Mouse (Mus musculus): ENCODE data around the gene Wdr83. TPM values are rescaled to one million over a fixed set of nuclear protein-coding genes. Genes with fewer than 3 reads are reported as not detected.

The Wdr83 gene
- polyA plus RNA-seq, 1 experiment from 2014 or later: 48.8 TPM

DNA sequence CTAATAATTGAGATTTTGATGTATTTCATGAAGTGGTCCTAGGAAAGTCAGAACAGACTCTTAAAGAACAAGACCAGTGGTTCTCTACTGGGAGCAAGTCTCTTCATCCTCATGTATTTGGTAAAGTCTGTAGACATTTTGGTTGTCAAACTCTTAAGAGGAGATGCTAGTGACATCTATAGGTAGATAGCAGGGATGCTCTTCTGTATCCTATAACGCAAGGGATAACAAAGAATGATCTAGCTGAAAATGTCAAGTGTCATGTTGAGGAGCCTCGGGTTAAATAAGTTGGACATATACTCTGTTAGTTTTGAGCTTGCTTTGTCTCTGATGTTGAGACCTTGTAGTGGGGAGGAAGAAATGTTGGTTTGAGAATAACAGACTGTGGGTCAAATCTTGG, 53.2 kb downstream of the Wdr83 start:
- WGBS: 27% methylated on average over 2 of the region's 2 CpGs
- Histone ChIP-seq H3K27ac (no peak overlapping the region), H3K36me3 (replicated peaks) (peaks cover 50% of the 10 kb centered on the region)

DNA sequence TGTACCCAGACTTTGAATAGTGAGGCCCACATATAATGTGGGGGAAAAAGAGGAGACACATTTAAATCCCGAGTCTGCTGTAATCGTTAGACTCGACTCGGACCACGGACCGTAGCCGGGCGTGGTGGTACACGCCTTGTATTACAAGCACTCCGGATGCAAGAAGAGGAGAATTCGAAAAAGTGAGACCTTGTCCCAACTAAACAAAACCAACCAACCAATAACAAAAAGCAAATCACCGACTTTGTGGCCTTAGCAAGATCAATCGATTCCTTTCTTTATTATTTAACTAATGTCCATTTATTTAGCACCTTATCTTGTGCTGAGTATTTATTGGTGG, 53.6 kb downstream of the Wdr83 start:
- H3K4me3 ChIP-seq (replicated peaks): peak overlapping the region; percentile 99
- peak overlapping the region; percentile 99 for H3K9ac ChIP-seq
- peak overlapping the region; percentile 97 for H3K4me2 ChIP-seq
- H3K36me3 ChIP-seq (replicated peaks): peaks cover 50% of the 10 kb centered on the region
- WGBS: 2% methylated on average over 13 of the region's 13 CpGs
- H3K4me1 ChIP-seq: peaks cover 43% of the 10 kb centered on the region
- peak overlapping the region; percentile 88; the same call in 1 of the 2 replicates for H3K27ac ChIP-seq
- no peak for ATAC-seq (ENCODE audit: low FRiP score)
- H3K9me3 ChIP-seq: no peaks in the 10 kb centered on the region
- no peaks in the 10 kb centered on the region for H3K27me3 ChIP-seq

More for the DNA sequence above, 53.2 kb downstream of the Wdr83 start:
- H3K4me2 ChIP-seq: peak overlapping the region; percentile 97
- peak overlapping the region; percentile 99 for H3K9ac ChIP-seq
- ATAC-seq (ENCODE audit: low FRiP score): no peak
- peaks cover 43% of the 10 kb centered on the region for H3K4me1 ChIP-seq
- H3K9me3 ChIP-seq: no peaks in the 10 kb centered on the region
- H3K4me3 ChIP-seq (replicated peaks): peak overlapping the region; percentile 99
- H3K27me3 ChIP-seq: no peaks in the 10 kb centered on the region

DNA sequence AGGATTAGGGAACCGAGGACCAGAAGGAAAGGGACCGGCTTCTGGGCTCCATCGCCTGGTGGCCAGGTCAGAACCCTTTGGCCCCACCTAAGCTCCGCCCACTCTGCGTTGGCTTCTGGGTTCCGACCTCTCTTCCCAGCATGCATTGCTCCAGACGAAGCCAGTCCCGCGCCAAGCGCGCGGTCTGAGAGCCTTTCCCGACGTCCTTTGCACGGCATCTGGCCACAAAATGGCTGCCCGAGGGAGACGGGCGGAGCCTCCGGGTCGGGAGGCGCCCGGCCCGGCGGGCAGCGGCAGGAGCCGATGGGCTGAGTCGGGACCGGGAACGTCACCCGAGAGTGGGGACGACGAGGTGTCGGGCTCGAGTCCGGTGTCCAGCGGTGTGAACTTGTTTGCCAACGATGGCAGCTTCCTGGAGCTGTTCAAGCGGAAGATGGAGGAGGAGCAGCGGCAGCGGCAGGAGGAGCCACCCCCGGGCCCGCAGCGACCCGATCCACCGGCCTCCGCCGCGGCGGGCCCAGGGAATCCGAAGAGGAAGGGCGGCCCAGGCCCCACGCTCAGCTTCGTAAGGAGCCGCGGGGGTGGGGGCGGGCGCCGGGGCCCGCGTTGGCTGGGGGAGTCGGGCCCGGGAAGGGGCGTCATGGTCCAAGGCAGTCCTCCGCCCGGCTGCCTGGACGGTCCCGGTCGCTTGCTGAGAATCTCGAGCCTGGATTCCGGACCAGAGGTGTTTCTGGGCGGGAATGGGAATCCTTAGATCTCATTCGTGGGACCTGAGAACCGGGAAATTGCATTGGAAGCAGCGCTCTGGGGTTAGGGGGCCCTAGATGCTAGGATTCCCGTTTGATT, 54.2 kb downstream of the Wdr83 start, which contains the start of gene Trir:
TSS of gene Trir (plus strand) at position 154 of the 846 bp plus-strand sequence.
- H3K27me3 ChIP-seq: no peaks in the 10 kb centered on the region
- H3K9me3 ChIP-seq: no peaks in the 10 kb centered on the region
- under 1% methylated on average over 73 of the region's 75 CpGs for WGBS
- peak within 1 kb of the TSS; percentile 99 for H3K9ac ChIP-seq
- peak; percentile 80 for ATAC-seq (ENCODE audit: low FRiP score)
- peaks cover 50% of the 10 kb centered on the region for H3K36me3 ChIP-seq (replicated peaks)
- H3K4me1 ChIP-seq: peaks cover 47% of the 10 kb centered on the region
- H3K4me2 ChIP-seq: peak within 1 kb of the TSS; percentile 97
- H3K4me3 ChIP-seq (replicated peaks): peak within 1 kb of the TSS; percentile 99
- peak within 1 kb of the TSS; percentile 88 for H3K27ac ChIP-seq

DNA sequence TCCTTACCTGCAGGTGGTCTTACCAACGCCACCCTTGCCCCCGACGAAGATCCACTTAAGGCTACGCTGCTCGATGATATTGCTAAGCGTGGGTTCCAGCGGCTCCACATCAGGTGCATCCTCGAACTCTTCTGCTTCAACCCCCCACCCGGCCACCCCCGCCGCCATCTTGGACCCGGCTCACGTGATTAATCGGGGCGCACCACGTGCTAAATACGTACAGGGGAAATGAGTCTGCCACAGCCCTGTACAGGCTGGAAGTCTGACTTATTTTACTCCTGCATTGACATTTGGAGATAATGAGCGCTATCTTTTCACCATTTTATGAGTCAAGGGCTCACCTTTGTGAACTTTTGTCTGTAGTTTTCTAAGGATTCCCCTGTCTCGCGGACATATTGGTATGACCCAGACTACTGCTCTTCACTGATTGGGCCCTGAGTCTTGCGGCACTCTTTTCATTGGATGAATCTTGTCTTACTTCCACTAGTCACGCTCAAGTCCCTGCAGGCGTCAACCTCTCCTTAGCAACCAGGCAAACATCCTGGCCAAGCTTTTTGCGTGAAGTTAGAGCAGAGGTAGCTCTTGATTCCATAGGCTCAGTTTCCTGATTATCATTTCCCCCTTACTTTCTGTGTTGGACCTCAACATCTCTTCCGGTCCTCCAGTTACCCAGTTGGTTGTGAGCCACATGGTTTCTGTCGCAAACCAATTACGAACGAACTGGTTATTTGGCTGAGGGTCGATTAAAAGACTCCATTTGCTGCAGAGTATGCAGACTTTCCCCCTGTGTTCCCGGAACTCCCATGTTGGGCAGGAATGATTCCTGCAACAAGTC, 55.8 kb downstream of the Wdr83 start, which contains the start of gene Asna1:
TSS of gene Asna1 (minus strand) at position 184 of the 835 bp plus-strand sequence.
- Histone ChIP-seq H3K9me3 (no peaks in the 10 kb centered on the region), H3K4me3 (replicated peaks) (peak within 1 kb of the TSS; percentile 90), H3K27me3 (no peaks in the 10 kb centered on the region), H3K9ac (peak within 1 kb of the TSS; percentile 87), H3K4me2 (peak within 1 kb of the TSS; percentile 97), H3K4me1 (peaks cover 48% of the 10 kb centered on the region), H3K36me3 (replicated peaks) (peaks cover 52% of the 10 kb centered on the region), H3K27ac (peak within 1 kb of the TSS; percentile 88; the same call in 1 of the 2 replicates)
- 9% methylated on average over 30 of the region's 30 CpGs for WGBS
- peak; percentile 90 for ATAC-seq (ENCODE audit: low FRiP score)

Small RNA genes within 50 kb of the gene (microRNA-seq; reads per million reads assigned to microRNA genes)
- gene Gm23388 (3.9 reads per million, percentile 13 among the genes with 10 or more reads in this experiment), gene Mir7070 (4.9 reads per million, percentile 18 among the genes with 10 or more reads in this experiment)

Other genes starting within 250 kb of the Wdr83 start
- 43.0 and 44.8 TPM in 2 replicates for gene Gadd45gip1, start 249.8 kb downstream of the Wdr83 start, polyA plus RNA-seq (2016; fragmentation: Nextera tagmentation; extraction: Ambion mirVana)
- 108 and 118 TPM in 2 replicates for gene Rad23a, start 240.6 kb downstream of the Wdr83 start, polyA plus RNA-seq (2016; fragmentation: Nextera tagmentation; extraction: Ambion mirVana)
- gene Calr, start 234.4 kb downstream of the Wdr83 start, polyA plus RNA-seq (2016; fragmentation: Nextera tagmentation; extraction: Ambion mirVana): 619 TPM in 2 replicates
- gene Farsa, start 224.3 kb downstream of the Wdr83 start, polyA plus RNA-seq (2016; fragmentation: Nextera tagmentation; extraction: Ambion mirVana): 110 and 111 TPM in 2 replicates
- gene Syce2, start 209.2 kb downstream of the Wdr83 start, polyA plus RNA-seq (2016; fragmentation: Nextera tagmentation; extraction: Ambion mirVana): 76.7 and 82.9 TPM in 2 replicates
- 31.1 and 33.2 TPM in 2 replicates for gene Gcdh, start 187.4 kb downstream of the Wdr83 start, polyA plus RNA-seq (2016; fragmentation: Nextera tagmentation; extraction: Ambion mirVana)
- gene Klf1, start 179.4 kb downstream of the Wdr83 start, polyA plus RNA-seq (2016; fragmentation: Nextera tagmentation; extraction: Ambion mirVana): 2.4 and 3.5 TPM in 2 replicates
- 8.7 and 9.8 TPM in 2 replicates for gene Dnase2a, start 172.7 kb downstream of the Wdr83 start, polyA plus RNA-seq (2016; fragmentation: Nextera tagmentation; extraction: Ambion mirVana)
- 29.3 and 35.3 TPM in 2 replicates for gene Mast1, start 143.9 kb downstream of the Wdr83 start, polyA plus RNA-seq (2016; fragmentation: Nextera tagmentation; extraction: Ambion mirVana)
- 0.88 and 1.6 TPM in 2 replicates for gene Rtbdn, start 134.3 kb downstream of the Wdr83 start, polyA plus RNA-seq (2016; fragmentation: Nextera tagmentation; extraction: Ambion mirVana)
- gene Gm49661, start 111.9 kb downstream of the Wdr83 start, polyA plus RNA-seq (2016; fragmentation: Nextera tagmentation; extraction: Ambion mirVana): not detected in 2 replicates
- gene Prdx2, start 111.7 kb downstream of the Wdr83 start, polyA plus RNA-seq (2016; fragmentation: Nextera tagmentation; extraction: Ambion mirVana): 1,271 and 1,280 TPM in 2 replicates
- 117 and 124 TPM in 2 replicates for gene Rnaseh2a, start 111.5 kb downstream of the Wdr83 start, polyA plus RNA-seq (2016; fragmentation: Nextera tagmentation; extraction: Ambion mirVana)
- 4.8 and 4.9 TPM in 2 replicates for gene Junb, start 102.6 kb downstream of the Wdr83 start, polyA plus RNA-seq (2016; fragmentation: Nextera tagmentation; extraction: Ambion mirVana)
- 16.1 and 18.2 TPM in 2 replicates for gene Hook2, start 90.7 kb downstream of the Wdr83 start, polyA plus RNA-seq (2016; fragmentation: Nextera tagmentation; extraction: Ambion mirVana)
- gene Best2, start 66.8 kb downstream of the Wdr83 start, polyA plus RNA-seq (2016; fragmentation: Nextera tagmentation; extraction: Ambion mirVana): not detected in 2 replicates
- 140 TPM in 2 replicates for gene Asna1, start 56.0 kb downstream of the Wdr83 start, polyA plus RNA-seq (2016; fragmentation: Nextera tagmentation; extraction: Ambion mirVana)
- 156 and 175 TPM in 2 replicates for gene Trir, start 54.5 kb downstream of the Wdr83 start, polyA plus RNA-seq (2016; fragmentation: Nextera tagmentation; extraction: Ambion mirVana)
- 45.1 and 50.7 TPM in 2 replicates for gene Tnpo2, start 44.4 kb downstream of the Wdr83 start, polyA plus RNA-seq (2016; fragmentation: Nextera tagmentation; extraction: Ambion mirVana)
- 32.1 and 33.7 TPM in 2 replicates for gene Fbxw9, start 21.3 kb downstream of the Wdr83 start, polyA plus RNA-seq (2016; fragmentation: Nextera tagmentation; extraction: Ambion mirVana)
- 1.3 TPM in 1 of 2 replicates, not detected in the other for gene Gm5741, start 13.3 kb downstream of the Wdr83 start, polyA plus RNA-seq (2016; fragmentation: Nextera tagmentation; extraction: Ambion mirVana)
- gene Dhps, start 9.5 kb downstream of the Wdr83 start, polyA plus RNA-seq (2016; fragmentation: Nextera tagmentation; extraction: Ambion mirVana): 74.2 and 82.3 TPM in 2 replicates
- 117 and 118 TPM in 2 replicates for gene Wdr83os, start 566 bp downstream of the Wdr83 start, polyA plus RNA-seq (2016; fragmentation: Nextera tagmentation; extraction: Ambion mirVana)
- 14.9 and 17.8 TPM in 2 replicates for gene Man2b1, start 2.0 kb upstream of the Wdr83 start, polyA plus RNA-seq (2016; fragmentation: Nextera tagmentation; extraction: Ambion mirVana)
- 1.4 and 1.7 TPM in 2 replicates for gene Zfp791, start 41.8 kb upstream of the Wdr83 start, polyA plus RNA-seq (2016; fragmentation: Nextera tagmentation; extraction: Ambion mirVana)
- not detected in 2 replicates for gene Cks1brt, start 70.6 kb upstream of the Wdr83 start, polyA plus RNA-seq (2016; fragmentation: Nextera tagmentation; extraction: Ambion mirVana)
- gene Olfr371, start 144.7 kb upstream of the Wdr83 start, polyA plus RNA-seq (2016; fragmentation: Nextera tagmentation; extraction: Ambion mirVana): not detected in 2 replicates
- 112 and 115 TPM in 2 replicates for gene Orc6, start 218.3 kb upstream of the Wdr83 start, polyA plus RNA-seq (2016; fragmentation: Nextera tagmentation; extraction: Ambion mirVana)
- 164 and 168 TPM in 2 replicates for gene Vps35, start 218.5 kb upstream of the Wdr83 start, polyA plus RNA-seq (2016; fragmentation: Nextera tagmentation; extraction: Ambion mirVana)

Measured in forebrain, embryonic 12.5 days (tissue).